Mouse (Mus musculus) cerebellum, adult 8-10 months (tissue): Measurements from ENCODE around the gene Ubox5.

Source experiments
- DNase-seq: peaks from one replicate; pipeline ENCODE4 v3.0.0; 2022

Gene Ubox5

DNA sequence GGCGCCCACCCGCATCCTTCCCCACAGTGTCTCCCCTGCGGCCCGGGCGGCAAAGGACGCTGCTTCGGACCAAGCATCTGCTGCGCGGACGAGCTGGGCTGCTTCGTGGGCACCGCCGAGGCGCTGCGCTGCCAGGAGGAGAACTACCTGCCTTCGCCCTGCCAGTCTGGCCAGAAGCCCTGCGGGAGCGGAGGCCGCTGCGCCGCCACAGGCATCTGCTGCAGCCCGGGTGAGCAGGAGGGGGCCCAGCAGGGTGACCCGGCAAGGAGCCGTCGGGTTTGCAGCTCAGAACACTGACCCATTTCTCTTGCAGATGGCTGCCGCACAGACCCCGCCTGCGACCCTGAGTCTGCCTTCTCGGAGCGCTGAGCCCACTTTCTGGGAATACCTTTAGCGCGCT is 53.3 kb downstream of the Ubox5 start:
- DNase-seq = peak; percentile 51

DNA sequence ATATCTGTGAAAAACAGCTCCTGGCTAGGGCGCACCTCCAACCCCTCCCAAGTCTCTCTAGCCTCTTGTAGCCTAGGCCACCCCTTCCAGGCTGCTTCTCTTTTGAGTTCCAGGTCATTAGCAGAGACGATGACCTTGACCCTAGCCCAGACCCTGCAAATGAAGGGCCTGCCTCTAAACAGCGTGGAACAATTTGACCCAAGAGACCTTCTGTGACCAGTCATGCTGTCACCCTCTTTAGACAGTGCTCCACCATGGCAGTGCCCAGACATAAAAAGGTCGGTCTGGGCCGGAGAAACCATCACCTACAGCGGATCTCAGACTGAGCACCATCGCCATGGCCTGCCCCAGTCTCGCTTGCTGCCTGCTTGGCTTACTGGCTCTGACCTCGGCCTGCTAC is 54.0 kb downstream of the Ubox5 start, which contains the start of gene Oxt:
Gene Oxt (plus strand): TSS at position 301 of the 400 bp plus-strand sequence.
- no peak for DNase-seq

DNA sequence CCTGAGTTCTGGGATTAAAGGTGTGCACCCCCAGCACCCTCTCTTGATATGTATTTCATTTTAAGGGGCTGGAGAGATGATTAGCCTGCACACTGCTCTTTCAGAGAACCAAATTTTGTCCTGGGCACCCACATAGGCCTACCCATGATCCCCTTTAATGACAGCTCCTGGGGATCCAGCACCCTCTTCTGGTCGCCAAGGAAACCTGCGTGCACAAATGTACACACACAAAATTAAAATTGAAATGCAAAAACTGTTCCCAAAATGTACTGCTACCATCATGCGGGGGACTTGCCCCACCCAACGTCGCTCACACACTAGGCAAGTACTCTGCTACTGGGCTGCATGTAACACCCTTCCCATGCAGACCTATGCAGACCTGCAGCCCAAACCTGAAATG is 54.9 kb downstream of the Ubox5 start:
- no peak for DNase-seq

DNA sequence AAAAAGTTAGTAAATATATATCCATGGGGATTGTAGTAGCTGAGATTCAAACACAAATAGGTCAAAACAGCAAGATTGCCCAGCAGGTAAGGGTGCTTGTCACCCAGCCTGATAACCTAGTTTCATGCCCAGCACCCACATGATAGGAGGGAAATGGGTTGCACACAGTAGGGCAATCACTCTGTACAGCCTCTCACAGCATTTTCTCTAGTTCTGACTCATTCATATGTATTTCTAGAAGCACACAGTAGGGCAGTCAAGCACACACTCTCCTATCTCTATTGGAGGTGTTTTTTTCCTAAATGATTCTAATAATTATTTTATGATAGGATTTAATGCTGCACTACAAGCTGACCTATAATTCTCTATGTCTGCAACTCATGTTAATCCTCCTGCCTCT is 59.9 kb downstream of the Ubox5 start:
- no peak for DNase-seq

DNA sequence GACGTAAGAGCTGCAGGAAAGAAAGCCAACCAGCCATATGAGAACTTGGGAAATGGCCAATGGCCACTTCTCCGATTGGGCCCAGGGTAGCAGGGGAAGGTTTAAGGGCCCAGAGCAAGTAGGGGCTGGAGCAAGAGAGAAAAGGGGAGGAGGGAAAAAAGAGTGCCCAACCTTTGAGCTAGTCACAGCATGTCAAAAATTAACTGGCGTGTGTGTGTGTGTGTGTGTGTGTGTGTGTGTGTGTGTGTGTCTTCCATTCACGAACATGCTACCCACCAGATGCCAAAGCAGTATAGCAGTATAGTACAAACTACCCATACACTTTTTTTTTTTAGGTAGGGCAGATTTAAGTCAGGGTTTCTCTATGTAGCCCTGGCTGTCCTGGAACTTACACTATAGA is 60.9 kb downstream of the Ubox5 start:
- no peak for DNase-seq

DNA sequence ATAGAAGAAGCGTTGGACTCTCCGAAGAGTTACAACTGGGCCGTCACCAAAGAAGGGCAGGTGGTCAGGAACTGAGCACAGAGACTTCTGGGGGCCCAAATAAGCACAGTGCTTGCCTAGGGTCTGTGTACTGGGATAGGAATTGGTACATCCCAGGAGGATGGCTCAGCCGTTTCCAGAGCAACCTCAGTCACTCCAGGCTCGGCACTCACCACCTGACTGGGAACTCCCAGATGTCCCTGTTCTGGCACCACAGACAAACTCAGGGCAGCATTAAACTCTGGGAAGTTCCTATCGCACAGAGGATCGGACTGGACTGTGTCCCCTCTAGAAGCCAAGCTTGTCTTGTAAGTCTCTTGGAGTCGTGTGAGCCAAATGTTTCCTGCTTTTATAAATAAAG is 64.9 kb downstream of the Ubox5 start:
- DNase-seq = no peak

DNA sequence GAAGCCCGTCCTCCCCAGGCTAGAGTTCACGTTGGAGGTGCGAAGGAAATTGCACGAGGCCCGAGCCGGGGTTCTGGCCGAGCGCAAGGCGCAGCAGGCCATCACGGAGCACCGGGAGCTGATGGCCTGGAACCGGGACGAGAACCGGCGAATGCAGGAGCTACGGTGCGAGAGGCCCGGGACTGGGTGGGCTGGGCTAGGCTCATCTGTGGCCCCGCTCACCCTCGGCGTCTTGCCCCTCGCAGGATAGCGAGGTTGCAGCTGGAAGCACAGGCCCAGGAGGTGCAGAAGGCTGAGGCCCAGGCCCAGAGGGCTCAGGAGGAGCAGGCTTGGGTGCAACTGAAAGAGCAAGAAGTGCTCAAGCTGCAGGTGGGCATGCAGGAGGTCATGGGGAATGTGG is 65.8 kb downstream of the Ubox5 start:
- no peak for DNase-seq

DNA sequence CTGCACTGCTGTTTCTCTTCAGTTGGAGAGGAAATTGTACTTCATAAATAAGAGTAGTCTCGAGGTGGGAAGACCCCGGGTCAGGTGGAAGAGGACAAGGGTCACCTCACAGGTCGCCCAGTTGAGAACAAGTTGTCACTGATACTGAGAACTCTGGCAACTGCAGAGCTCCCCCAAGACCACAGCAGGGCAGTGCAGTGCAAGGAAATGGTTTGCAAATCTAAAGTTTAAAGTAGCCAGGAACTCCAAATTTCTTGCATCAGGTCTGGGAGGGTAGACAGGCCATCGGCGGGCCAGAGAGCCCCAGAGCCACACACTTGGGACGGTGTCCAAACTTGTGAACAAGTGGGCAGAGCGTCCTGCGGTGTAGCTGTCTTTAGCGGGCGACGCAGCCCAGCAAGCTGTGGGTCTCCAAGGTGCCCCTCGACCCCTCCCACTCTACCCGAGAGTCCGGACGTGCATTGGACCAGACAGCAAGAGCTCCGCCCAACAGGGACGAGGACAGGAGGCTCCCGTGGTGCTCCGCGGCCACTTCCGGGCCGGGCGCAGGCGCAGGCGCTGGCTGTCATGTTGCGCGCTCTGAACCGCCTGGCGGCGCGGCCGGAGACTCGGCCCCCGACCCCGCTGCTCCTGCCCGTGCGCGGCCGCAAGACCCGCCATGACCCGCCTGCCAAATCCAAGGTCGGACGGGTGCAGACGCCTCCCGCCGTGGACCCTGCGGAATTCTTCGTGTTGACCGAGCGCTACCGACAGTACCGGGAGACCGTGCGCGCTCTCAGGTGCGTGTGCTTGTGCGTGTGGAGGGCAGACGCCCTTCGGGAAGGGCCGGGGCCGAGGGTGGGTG is 66.4 kb downstream of the Ubox5 start, which contains the start of gene Mrps26:
Gene Mrps26 (plus strand): TSS at position 531 of the 844 bp plus-strand sequence.
- peak; percentile 87 for DNase-seq

DNA sequence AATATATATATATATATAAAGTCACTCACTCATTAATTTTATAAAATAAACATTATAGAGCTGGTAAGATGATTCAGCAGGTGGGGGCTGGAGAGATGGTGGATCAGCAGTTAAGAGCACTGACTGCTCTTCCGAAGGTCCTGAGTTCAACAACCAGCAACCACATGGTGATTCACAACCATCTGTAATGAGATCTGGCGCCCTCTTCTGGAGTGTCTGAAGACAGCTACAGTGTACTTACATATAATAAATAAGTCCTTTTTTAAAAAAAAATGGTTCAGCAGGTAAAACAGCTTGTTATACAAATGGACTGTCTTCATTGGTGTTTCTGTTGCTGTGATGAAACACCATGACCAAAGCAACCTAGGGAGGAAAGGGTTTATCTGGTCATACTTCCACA is 71.8 kb downstream of the Ubox5 start:
- DNase-seq = no peak

DNA sequence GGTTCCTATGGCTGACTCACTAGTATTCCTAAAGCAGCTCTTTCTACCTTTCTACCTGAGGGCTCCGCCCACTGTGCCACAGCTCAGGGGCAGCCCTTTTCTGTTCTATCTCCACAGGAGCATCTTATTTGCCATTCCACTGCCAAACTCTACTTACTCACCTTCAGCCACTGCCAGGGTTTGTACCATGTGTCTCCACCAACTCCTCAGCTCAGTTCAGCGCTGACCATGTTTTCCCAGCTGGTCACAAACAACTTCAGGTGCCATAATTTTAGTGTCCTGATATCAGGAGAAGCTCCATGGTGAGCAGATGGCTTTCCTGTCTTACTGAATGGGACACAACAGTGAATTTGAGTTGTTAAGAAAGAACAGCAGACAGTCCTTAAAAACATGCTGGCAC is 72.4 kb downstream of the Ubox5 start:
- peak; percentile 25 for DNase-seq

DNA sequence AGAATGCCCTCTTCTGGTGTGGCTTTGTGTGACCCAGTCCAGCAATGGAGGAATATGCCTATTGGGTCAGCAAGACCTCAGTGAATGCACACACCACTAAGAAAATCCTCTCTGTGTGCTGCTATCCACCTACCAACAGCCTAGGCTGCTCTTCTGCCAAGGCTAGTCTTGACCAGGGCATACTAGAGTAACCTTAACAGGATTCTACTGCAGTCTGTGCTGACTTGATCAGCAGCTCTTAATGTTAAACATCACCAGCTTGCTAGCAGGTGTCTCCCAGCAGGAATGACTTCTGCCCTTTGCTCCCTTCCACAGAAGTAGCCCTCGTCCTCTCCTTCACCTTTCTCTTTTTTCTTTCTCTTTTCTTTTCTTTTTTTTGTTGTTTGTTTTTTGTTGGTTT is 73.5 kb downstream of the Ubox5 start:
- DNase-seq = no peak

DNA sequence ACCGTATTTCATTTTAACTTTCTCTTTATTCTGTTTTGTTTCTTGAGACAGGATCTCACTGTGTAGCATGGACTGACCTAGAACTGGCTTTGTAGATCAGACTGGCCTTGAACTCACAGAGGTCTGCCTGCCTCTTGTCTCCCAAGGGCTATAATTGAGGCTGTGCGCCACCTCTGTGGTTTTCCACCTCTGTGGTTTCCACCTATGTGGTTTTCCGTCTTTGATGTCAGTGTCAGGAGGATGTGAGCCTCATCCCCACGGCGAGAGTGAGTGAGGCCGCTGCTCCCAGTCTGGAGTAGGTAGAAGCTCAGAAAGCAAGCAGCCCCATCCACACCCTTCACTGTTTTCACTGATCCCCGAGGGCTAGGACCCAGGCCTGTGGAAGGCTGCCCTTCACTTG is 75.0 kb downstream of the Ubox5 start:
- DNase-seq = no peak

DNA sequence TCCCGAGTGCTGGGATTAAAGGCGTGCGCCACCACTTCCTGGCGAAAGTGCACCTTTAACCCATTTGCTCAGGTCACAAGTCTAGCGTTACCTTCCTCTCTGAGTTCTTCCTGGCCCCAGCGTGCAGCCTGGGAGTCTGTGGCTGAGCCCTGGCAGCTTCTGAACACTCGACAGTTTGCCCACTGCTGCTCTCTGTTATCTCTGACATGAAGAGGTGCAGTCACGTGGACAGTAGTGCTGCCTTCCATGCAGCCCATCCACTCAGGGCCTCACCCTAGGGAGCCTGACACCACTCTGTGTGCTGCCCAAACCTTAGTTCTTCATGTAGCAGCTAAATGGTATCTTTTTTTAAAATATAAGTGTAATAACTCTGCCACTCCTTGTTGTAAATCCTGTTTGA is 82.9 kb downstream of the Ubox5 start:
- no peak for DNase-seq

DNA sequence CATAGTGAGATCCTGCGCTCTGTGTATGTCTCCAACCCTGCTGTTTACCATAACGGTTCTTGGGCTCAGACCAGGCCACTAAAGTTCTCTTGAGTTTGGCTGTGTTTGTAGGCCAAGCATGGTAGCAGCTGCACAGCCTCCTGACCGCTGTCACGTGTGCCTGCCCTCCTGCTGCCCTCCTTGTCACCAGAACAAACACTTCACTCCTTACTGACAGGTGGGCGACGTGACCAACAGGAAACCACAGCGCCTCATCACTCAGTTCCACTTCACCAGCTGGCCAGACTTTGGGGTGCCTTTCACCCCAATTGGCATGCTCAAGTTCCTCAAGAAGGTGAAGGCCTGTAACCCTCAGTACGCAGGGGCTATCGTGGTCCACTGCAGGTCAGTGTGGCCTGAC is 89.6 kb downstream of the Ubox5 start:
- DNase-seq = no peak
